Mouse (Mus musculus) heart, adult 2 months (tissue): ENCODE measurements around the gene Scn10a.

ENCODE experiments used
- CTCF ChIP-seq: fragments of 200-600 bp; IDR thresholded peaks from 2 replicates; pipeline ENCODE4 v1.8.1; 2022; ENCODE audit warnings: antibody characterized with exemption, mild to moderate bottlenecking, moderate library complexity
- EP300 ChIP-seq: fragments of 200-500 bp; IDR thresholded peaks from 2 replicates; pipeline ENCODE4 v1.6.1; 2011; ENCODE audit warnings: low read depth, low read length, control low read depth; ENCODE audit not compliant: insufficient read depth
- POLR2A ChIP-seq: fragments of 200-500 bp; IDR thresholded peaks from 2 replicates; pipeline ENCODE4 v1.6.1; 2011; ENCODE audit warnings: mild to moderate bottlenecking, low read depth, low read length, control low read depth; ENCODE audit not compliant: insufficient read depth

DNA sequence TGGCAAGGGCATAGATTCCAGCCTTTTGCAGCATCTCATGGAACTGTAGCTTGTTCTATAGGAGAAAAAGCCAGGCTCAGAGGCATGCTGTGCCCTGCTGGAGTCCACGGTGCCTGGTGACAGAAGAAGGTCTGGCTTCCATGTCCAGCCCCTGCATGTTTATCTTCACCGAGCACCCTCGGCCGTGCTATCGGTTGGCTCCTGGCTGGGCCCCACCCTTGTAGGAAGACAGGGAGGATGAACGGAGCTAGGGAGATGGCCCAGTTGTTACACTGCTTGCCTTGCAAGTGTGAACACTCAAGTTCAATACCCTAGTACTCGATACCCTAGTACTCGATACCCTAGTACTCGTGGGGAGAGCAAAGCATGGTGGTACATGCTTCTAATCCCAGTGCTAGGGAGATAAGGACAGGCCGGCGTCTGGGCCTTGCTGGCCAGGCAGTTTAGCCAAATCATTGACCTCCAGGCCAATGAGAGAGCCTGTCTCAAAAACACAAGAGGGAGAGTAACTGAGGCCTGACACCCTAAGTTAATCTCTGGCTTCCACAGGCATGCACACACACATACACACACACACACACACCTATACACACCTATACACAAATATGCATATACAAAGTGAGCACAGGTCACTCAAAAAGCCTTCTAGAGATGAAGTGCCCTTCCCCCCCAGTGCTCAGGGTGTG is 9.4 kb upstream of the Scn10a start:
- TF ChIP-seq CTCF, result no peak
- no peak for TF ChIP-seq EP300
- TF ChIP-seq POLR2A, result no peak
